Mouse (Mus musculus) embryo, embryonic 10 days (tissue): Measurements from ENCODE around the gene Adprhl1.

Experiments
- DNase-seq: peaks from one replicate; pipeline ENCODE4 v3.0.0-alpha.2; 2015; ENCODE audit warnings: low spot score

The Adprhl1 gene

DNA sequence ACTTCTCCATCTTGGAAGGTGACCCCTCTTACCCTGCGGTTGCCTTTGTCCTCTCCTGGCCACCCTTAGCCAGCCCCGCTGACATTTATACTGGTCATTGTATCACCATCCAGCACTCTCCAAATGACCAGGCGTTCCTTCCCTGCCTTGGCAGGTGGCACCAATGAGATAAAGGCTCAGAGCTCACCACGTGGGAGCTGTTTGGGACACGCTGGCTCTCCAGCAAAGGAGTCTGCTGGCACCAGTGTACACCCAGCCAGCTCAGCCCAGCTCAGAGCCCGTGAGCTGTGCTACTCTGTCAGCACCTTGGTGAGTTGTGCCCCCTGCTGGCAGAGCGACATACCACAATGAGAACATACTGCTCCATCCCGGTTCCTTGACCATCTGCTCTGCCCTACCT, at the start of gene Adprhl1:
Gene Adprhl1, minus strand, starts transcription at position 144 of the 400 bp plus-strand sequence.
- peak; percentile 80 for DNase-seq

DNA sequence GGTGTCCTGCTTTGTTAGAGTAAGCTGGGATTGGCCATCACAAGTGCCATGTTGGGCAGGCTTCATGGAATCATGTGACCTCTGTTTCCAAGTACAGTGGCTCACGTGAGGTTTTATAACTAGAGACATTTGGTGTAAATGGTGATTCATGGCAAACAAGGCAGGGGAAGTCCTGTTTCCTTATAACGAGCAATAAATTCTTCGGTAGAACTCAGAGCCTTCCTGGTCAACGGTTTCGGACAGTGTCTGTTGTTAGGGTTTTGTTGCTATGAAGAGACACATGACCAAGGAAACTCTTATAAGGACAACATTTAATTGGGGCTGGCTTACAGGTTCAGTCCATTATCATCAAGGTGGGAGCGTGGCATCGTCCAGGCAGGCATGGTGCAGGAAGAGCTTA, 47.1 kb upstream of the Adprhl1 start:
- DNase-seq, result no peak

- no peak for DNase-seq
Observed at GRCm38 (mm10) chr8:13299571-13299970, 45.6 kb upstream of the Adprhl1 start.

GRCm38 (mm10) chr8:13293677-13294470, 39.9 kb upstream of the Adprhl1 start:
- DNase-seq, result no peak

DNA sequence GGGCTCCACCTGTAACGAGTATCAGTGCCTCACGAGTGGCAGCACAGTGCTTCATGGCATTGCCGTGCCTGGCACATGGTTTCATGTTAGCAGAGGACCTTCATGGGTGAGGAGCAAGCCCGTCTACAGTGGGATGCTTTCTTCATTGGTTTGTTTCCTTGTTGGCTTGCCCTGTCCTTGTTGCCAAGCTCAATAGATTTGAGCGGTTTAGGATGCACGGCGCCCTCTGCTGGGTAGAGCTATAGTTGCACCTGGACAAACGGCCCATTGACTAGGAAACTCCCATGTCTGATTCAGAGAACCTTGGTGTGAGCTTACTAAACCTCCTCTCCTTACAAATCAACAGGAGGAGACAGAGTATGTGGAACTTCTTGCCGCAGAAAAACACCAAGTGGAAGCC, 38.4 kb upstream of the Adprhl1 start:
- DNase-seq, result peak; percentile 86

DNA sequence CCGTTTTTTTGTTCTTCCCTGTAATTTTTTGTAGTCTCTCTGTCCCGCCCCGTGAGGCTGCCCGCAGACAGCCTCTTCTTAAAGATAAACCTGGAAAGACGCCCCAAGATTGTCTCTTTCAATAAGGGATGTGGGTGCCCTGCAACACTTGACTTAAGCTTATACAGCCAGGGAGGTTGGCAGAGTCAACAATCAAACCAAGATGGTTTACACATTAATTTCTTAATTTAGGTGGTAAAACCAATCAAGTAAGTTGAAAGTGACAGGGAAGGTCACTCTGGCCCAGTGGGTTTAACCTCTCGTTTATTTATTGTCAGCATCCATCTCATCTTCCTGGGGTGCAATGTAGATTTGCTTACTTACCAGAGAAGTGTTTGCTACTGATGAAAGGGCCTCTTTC, 34.7 kb upstream of the Adprhl1 start:
- no peak for DNase-seq

DNA sequence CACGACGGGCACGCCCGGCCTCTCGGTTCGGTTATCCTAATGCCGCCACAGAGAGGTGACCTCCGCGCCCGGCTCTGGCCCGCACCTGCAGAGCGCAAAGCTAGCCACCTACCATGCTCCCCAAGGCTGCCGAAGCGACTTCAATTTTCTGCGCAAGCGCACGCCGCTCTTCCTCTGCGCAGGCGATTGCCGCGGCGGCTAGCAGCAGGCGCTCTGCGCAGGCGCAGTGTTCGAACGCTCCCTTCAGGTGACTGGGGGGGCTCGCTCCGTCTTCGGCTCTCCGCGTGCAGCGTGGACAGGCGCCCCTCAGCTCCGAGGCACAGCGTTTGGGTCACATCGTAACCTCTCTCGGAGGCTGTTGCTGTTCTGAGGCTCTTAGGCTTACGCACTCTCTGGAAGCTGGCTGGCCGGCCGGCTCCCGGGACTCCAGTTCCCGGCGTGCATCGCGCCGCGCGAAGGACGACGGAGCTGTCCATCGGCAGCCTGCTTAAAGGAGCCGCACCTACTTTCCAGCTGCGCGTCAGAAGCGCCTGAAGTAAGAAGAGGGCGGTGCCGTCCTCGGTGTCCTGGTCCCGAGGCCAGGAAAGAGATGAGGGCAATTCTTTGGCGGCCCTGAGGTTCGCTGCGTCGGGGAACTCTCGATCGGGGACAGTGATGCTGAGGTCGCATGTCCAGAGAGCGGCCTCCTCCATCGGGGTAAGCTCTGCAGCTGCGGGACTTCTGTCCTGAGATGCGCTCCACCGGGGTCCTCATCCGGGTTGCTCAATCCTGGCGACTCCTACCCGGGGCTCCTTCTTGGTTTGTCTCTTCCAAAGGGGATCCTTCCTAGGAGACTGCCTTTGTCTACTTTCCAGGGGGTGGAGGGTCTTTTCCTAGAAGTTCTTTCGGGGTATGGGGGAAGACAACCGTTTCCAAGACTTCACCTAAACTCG, 34.0 kb upstream of the Adprhl1 start, which contains the start of the genes Dcun1d2 and Tmco3:
Gene Dcun1d2, minus strand, starts transcription at position 440 of the 932 bp plus-strand sequence.
Gene Tmco3, plus strand, starts transcription at position 499 of the 932 bp plus-strand sequence.
- DNase-seq, result peak; percentile 96

GRCm38 (mm10) chr8:13287304-13287691, 33.3 kb upstream of the Adprhl1 start:
- DNase-seq, result peak; percentile 93

DNA sequence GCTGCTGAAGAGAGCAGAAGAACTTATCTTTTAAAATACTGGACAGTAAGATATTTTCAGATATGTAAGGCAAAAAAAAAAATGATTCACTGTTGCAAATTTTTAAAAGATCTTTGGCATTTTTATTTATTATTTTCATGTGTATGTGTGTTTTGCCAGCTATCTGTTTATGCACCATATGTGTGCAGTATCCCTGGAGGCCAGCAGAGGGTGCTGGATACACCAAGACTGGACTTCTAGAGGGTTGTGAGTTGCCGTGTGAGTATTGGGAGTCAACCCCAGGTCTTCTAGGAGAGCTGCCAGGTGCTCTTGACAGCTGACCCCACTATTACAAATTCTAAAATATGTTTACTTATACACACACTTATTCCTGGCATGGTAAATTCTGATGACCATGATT, 29.2 kb upstream of the Adprhl1 start:
- DNase-seq, result no peak

GRCm38 (mm10) chr8:13276941-13277447, 23.0 kb upstream of the Adprhl1 start:
- DNase-seq, result no peak

DNA sequence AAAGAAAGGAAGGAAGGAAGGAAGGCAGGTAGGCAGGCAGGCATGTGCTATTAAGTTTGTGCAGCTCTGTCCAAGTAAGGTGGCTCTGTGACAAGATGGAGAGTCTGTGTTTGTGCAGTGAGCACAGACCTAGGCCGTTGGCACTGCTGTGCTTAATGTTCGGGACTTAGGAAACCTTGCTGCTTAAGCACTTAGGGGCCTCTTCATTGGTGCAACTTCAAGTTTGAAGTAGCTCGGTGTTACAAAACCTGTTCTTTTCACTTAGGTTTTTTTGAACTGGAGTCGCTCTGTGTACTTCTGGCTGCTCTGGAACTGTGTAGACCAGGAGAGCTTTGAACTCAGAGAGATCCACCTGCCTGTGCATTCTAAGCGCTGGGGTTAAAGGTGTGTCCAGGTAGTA, 18.9 kb upstream of the Adprhl1 start:
- no peak for DNase-seq

- no peak for DNase-seq
Observed at GRCm38 (mm10) chr8:13267566-13267965, 13.6 kb upstream of the Adprhl1 start.

- no peak for DNase-seq
Observed at GRCm38 (mm10) chr8:13263376-13263775, 9.4 kb upstream of the Adprhl1 start.

GRCm38 (mm10) chr8:13253413-13253812, 549 bp downstream of the Adprhl1 start:
- no peak for DNase-seq

GRCm38 (mm10) chr8:13252837-13253236, 1.1 kb downstream of the Adprhl1 start:
- no peak for DNase-seq

GRCm38 (mm10) chr8:13244343-13244880, 9.6 kb downstream of the Adprhl1 start:
- no peak for DNase-seq

DNA sequence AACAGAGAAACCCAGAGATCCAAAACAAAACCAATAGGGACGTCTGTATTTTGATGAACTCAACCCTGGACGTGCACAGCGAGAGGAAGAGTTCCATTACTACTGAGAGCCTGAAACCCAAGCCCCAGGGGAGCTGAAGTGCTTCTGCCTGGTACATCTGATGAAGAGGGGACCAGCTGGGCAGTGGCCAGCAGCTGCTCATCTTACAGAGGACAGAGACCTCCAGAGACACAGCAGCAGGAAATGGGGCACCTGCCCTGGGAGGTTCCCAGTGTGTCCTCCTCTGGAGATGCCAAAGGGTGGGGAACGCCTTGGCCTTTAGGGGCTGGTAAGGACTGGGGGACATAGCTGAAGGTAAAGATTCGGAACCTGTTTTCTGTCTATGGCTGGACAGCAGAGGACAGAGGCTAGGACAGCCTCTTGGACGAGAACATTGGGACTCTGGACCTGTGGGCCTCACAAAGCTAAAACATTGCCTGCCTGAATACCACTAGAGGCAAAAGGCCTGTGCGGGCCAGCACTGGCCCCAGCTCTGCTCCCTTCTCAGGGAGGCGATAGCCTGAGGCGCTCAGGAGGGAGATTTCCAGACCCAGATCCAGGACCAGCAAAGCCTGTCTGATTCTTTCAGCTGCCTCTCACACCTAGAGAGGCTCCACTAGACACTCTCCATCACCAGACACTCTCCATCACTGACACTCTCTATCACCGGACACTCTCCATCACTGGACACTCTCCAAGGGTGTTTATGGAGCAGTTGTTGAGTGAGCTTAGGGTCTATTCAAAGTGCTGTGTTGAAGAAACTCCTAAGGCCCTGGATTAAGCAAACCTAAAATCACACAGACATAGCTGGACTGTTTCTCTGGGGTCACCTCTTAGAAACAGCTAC, 10.7 kb downstream of the Adprhl1 start:
- DNase-seq, result no peak

DNA sequence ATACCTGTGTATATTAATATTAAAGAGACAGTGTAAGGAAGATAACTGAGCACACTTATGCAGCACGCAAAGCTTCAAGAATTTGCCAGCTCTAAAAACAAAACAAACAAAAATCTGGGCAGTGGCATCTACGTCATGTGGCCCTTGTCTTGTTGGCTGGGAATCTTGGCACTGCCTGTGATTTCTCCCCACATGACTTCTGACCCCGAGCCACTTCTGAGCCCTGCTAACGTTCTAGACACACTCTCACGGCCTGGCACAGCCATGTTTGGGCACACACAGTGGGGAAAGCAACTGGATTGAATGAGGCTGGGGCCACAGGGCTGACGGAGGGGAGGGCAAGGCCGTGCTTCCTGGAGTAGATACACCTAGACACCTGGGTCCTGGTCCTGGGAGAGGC, 13.3 kb downstream of the Adprhl1 start:
- DNase-seq, result no peak

- no peak for DNase-seq
Observed at GRCm38 (mm10) chr8:13240055-13240454, 13.9 kb downstream of the Adprhl1 start.

GRCm38 (mm10) chr8:13234803-13235202, 19.2 kb downstream of the Adprhl1 start:
- no peak for DNase-seq

GRCm38 (mm10) chr8:13230471-13230870, 23.5 kb downstream of the Adprhl1 start:
- DNase-seq, result no peak
